Mouse (Mus musculus): ENCODE measurements at regions not wholly inside any gene's neighbourhood (a gene's known extent, or its start where the extent isn't known, plus 50 kb on each side); places are given as distances from the start of the nearest gene placed in this dataset.
A peak's percentile ranks its signal among the peaks of the same experiment; 100 is the strongest.

GRCm38 (mm10) chr12:27595576-27595975 lies 253.2 kb upstream of the Sox11 start:
- no peak for DNase-seq

- no peak for DNase-seq
These were observed 251.1 kb upstream of the Sox11 start for GRCm38 (mm10) chr12:27593436-27593835.

GRCm38 (mm10) chr12:27576109-27576700 lies 233.8 kb upstream of the Sox11 start:
- DNase-seq: no peak

GRCm38 (mm10) chr12:27575629-27576028 lies 233.3 kb upstream of the Sox11 start:
- DNase-seq: peak in 1 of 2 experiments; percentile 13

- DNase-seq: no peak
These were observed 224.9 kb upstream of the Sox11 start for GRCm38 (mm10) chr12:27567250-27567649.

GRCm38 (mm10) chr12:27565965-27566507 lies 223.7 kb upstream of the Sox11 start:
- DNase-seq: no peak

GRCm38 (mm10) chr12:27564641-27565306 lies 222.4 kb upstream of the Sox11 start:
- DNase-seq: no peak

GRCm38 (mm10) chr12:27563900-27564299 lies 221.5 kb upstream of the Sox11 start:
- no peak for DNase-seq

- DNase-seq: no peak
These were observed 210.4 kb upstream of the Sox11 start for GRCm38 (mm10) chr12:27552809-27553208.

GRCm38 (mm10) chr12:27538210-27538609 lies 195.8 kb upstream of the Sox11 start:
- no peak for DNase-seq

- DNase-seq: no peak
These were observed 195.1 kb upstream of the Sox11 start for GRCm38 (mm10) chr12:27537507-27537906.

GRCm38 (mm10) chr12:27537017-27537416 lies 194.6 kb upstream of the Sox11 start:
- DNase-seq: no peak

GRCm38 (mm10) chr12:27525604-27526003 lies 183.2 kb upstream of the Sox11 start:
- DNase-seq: no peak

GRCm38 (mm10) chr12:27513253-27513652 lies 170.9 kb upstream of the Sox11 start:
- no peak for DNase-seq

- no peak for DNase-seq
These were observed 165.8 kb upstream of the Sox11 start for GRCm38 (mm10) chr12:27508226-27508560.

GRCm38 (mm10) chr12:27507523-27508225 lies 165.3 kb upstream of the Sox11 start:
- DNase-seq: no peak

GRCm38 (mm10) chr12:27502716-27503486 lies 160.5 kb upstream of the Sox11 start:
- DNase-seq: no peak

GRCm38 (mm10) chr12:27500516-27500915 lies 158.1 kb upstream of the Sox11 start:
- no peak for DNase-seq

- DNase-seq: no peak
These were observed 156.9 kb upstream of the Sox11 start for GRCm38 (mm10) chr12:27499276-27499675.

- DNase-seq: no peak
These were observed 154.6 kb upstream of the Sox11 start for GRCm38 (mm10) chr12:27496826-27497557.

GRCm38 (mm10) chr12:27492270-27492669 lies 149.9 kb upstream of the Sox11 start:
- DNase-seq: peak; percentile 17 to 28

- DNase-seq: no peak
These were observed 138.9 kb upstream of the Sox11 start for GRCm38 (mm10) chr12:27481230-27481629.

Data from cerebellum, postnatal 14 days (tissue).